16 mouse cellular contexts compared by ENCODE assay signal in the genomic region with DNA sequence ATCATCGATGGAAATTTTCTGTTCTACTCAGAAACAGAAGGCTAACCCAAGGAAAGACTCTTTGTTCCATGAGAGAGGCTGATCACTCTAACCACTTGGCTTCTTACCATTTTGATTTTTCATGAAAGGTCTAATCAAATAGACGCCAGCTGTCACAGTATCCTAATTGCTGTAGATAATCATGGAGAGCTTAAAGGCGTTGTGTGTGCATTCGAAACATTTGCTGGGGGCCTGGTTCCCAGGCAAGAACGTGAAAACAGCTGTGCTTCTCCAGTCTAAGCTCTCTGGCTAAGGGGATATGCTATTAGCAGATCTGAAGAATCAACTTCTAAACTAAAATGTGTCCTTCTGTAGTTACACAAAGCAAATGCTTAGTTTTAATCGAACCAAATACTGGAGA.
DNase-seq lines count a peak whose midpoint lies in the region; ATAC-seq and TF ChIP-seq lines count a peak whose summit lies in the region.
"Had no signal": no experiment of that assay in that cellular context is flagged by ENCODE, and none has a peak within 500 bp of the region (broad histone marks: within the 10 kb centered on the region; RNA-seq: fewer than 3 reads in every experiment).

No protein-coding gene starts in this region.

- no peak overlapping the region for H3K9ac ChIP-seq in forebrain, embryonic 14.5 days (ENCODE audit: low read length)
- H3K9ac ChIP-seq in forebrain, embryonic 12.5 days = no peak overlapping the region
- H3K9ac ChIP-seq in midbrain, embryonic 14.5 days (replicated peaks; ENCODE audit: low read length) = no peak overlapping the region
- H3K9ac ChIP-seq: embryonic facial prominence, embryonic 13.5 days; forebrain, embryonic 15.5 days had no signal

- no peak for TF ChIP-seq CTCF in brain, embryonic 14.5 days (IDR thresholded peaks at IDR 0.05; ENCODE audit: borderline replicate concordance, extremely low read depth, insufficient read depth, insufficient read length)
- TF ChIP-seq CTCF in layer of hippocampus, adult 2 months (conservative IDR thresholded peaks at IDR 0.05) = no peak

- H3K4me2 ChIP-seq in forebrain, embryonic 14.5 days (ENCODE audit: low read length) = no peak overlapping the region
- no peak overlapping the region for H3K4me2 ChIP-seq in forebrain, embryonic 12.5 days
- no peak overlapping the region for H3K4me2 ChIP-seq in midbrain, embryonic 14.5 days (ENCODE audit: low read length)
- H3K4me2 ChIP-seq: embryonic facial prominence, embryonic 13.5 days; forebrain, embryonic 15.5 days had no signal

- no peaks in the 10 kb centered on the region for H3K9me3 ChIP-seq in forebrain, embryonic 14.5 days (replicated peaks; ENCODE audit: control insufficient read depth, low read length)
- no peaks in the 10 kb centered on the region for H3K9me3 ChIP-seq in forebrain, embryonic 12.5 days
- H3K9me3 ChIP-seq in midbrain, embryonic 14.5 days (ENCODE audit: control insufficient read depth, low read length) = no peaks in the 10 kb centered on the region
- no peaks in the 10 kb centered on the region for H3K9me3 ChIP-seq in midbrain, embryonic 10.5 days (replicated peaks)
- H3K9me3 ChIP-seq: embryonic facial prominence, embryonic 13.5 days; forebrain, embryonic 15.5 days had no signal

- ATAC-seq in forebrain, embryonic 14.5 days = peak; percentile 52; the same call in 1 of the 2 replicates
- ATAC-seq in forebrain, embryonic 12.5 days (ENCODE audit: low FRiP score) = no peak
- ATAC-seq in midbrain, embryonic 14.5 days (ENCODE audit: low FRiP score, low TSS enrichment) = no peak
- ATAC-seq: forebrain, embryonic 15.5 days had no signal

- TF ChIP-seq POLR2A in brain, embryonic 14.5 days (IDR thresholded peaks at IDR 0.05; ENCODE audit: borderline replicate concordance, extremely low read depth, insufficient read depth, insufficient read length, poor library complexity, severe bottlenecking) = no peak

- no peaks in the 10 kb centered on the region for H3K4me1 ChIP-seq in forebrain, embryonic 14.5 days (ENCODE audit: control insufficient read depth, insufficient read depth, low read length)
- H3K4me1 ChIP-seq in forebrain, embryonic 12.5 days = no peaks in the 10 kb centered on the region
- no peaks in the 10 kb centered on the region for H3K4me1 ChIP-seq in midbrain, embryonic 14.5 days (ENCODE audit: control insufficient read depth, insufficient read depth, low read length)
- no peaks in the 10 kb centered on the region for H3K4me1 ChIP-seq in midbrain, embryonic 10.5 days
- H3K4me1 ChIP-seq: forebrain, embryonic 15.5 days had no signal

- peak; percentile 50 for DNase-seq in forebrain, embryonic 14.5 days (ENCODE audit: low spot score)
- DNase-seq in midbrain, embryonic 14.5 days = peak; percentile 3
- no peak for DNase-seq in midbrain, embryonic 10.5 days (ENCODE audit: low spot score)
- peak; percentile 68 for DNase-seq in brain, embryonic 14.5 days (ENCODE audit: low read depth)
- no peak for DNase-seq in layer of hippocampus, adult 2 months (ENCODE audit: low spot score in 2 of 2)
- DNase-seq: adrenal gland, adult 2 months; adrenal gland, postnatal 10 days; adrenal gland, postnatal 25 days; cerebellum, adult 11-12 months; cerebellum, adult 2 months; cerebellum, adult 9-10 months; cerebellum, postnatal 10 days; cerebellum, postnatal 25 days had no signal

- H3K27me3 ChIP-seq in forebrain, embryonic 14.5 days (replicated peaks; ENCODE audit: control insufficient read depth, insufficient read depth, low read length) = no peaks in the 10 kb centered on the region
- H3K27me3 ChIP-seq in forebrain, embryonic 12.5 days = no peaks in the 10 kb centered on the region
- no peaks in the 10 kb centered on the region for H3K27me3 ChIP-seq in midbrain, embryonic 14.5 days (ENCODE audit: control insufficient read depth, insufficient read depth, low read length)
- H3K27me3 ChIP-seq in midbrain, embryonic 10.5 days (ENCODE audit: low read depth, poor library complexity, severe bottlenecking) = no peaks in the 10 kb centered on the region
- H3K27me3 ChIP-seq: embryonic facial prominence, embryonic 13.5 days; forebrain, embryonic 15.5 days had no signal

- WGBS in forebrain, embryonic 14.5 days = 65% methylated on average over 6 of the region's 6 CpGs
- WGBS in forebrain, embryonic 12.5 days = 74% methylated on average over 6 of the region's 6 CpGs
- 75% methylated on average over 6 of the region's 6 CpGs for WGBS in midbrain, embryonic 14.5 days
- WGBS in midbrain, embryonic 10.5 days = 89% methylated on average over 6 of the region's 6 CpGs

- no peaks in the 10 kb centered on the region for H3K36me3 ChIP-seq in forebrain, embryonic 14.5 days (ENCODE audit: control insufficient read depth, insufficient read depth, low read length)
- no peaks in the 10 kb centered on the region for H3K36me3 ChIP-seq in forebrain, embryonic 12.5 days (replicated peaks)
- no peaks in the 10 kb centered on the region for H3K36me3 ChIP-seq in midbrain, embryonic 14.5 days (ENCODE audit: control insufficient read depth, insufficient read depth, low read length)
- no peaks in the 10 kb centered on the region for H3K36me3 ChIP-seq in midbrain, embryonic 10.5 days
- H3K36me3 ChIP-seq: embryonic facial prominence, embryonic 13.5 days; forebrain, embryonic 15.5 days had no signal

- no peak overlapping the region for H3K4me3 ChIP-seq in forebrain, embryonic 14.5 days (ENCODE audit: low read depth, low read length)
- H3K4me3 ChIP-seq in forebrain, embryonic 12.5 days (replicated peaks) = no peak overlapping the region
- no peak overlapping the region for H3K4me3 ChIP-seq in midbrain, embryonic 14.5 days (replicated peaks; ENCODE audit: low read depth, low read length)
- H3K4me3 ChIP-seq in midbrain, embryonic 10.5 days = no peak overlapping the region
- no peak overlapping the region for H3K4me3 ChIP-seq in layer of hippocampus, adult 2 months
- H3K4me3 ChIP-seq: embryonic facial prominence, embryonic 13.5 days; forebrain, embryonic 15.5 days had no signal

- H3K27ac ChIP-seq in forebrain, embryonic 14.5 days (ENCODE audit: low read depth, low read length) = no peak overlapping the region
- H3K27ac ChIP-seq in forebrain, embryonic 12.5 days = no peak overlapping the region
- no peak overlapping the region for H3K27ac ChIP-seq in midbrain, embryonic 14.5 days (replicated peaks; ENCODE audit: low read depth, low read length)
- no peak overlapping the region for H3K27ac ChIP-seq in midbrain, embryonic 10.5 days (replicated peaks)
- no peak overlapping the region for H3K27ac ChIP-seq in layer of hippocampus, adult 2 months
- H3K27ac ChIP-seq: embryonic facial prominence, embryonic 13.5 days; forebrain, embryonic 15.5 days had no signal

Comparison
In these comparisons a context has a peak if more than half of its experiments do, and no peak if none do; other contexts are left out.
1. DNase-seq: peak in forebrain, embryonic 14.5 days (single experiment), midbrain, embryonic 14.5 days (single experiment) and brain, embryonic 14.5 days (single experiment); none in midbrain, embryonic 10.5 days (single experiment) and layer of hippocampus, adult 2 months (0 of 2).